Mouse (Mus musculus) CH12.LX (cell line): ENCODE data around the gene C8g. TPM values are rescaled to one million over a fixed set of nuclear protein-coding genes. Genes with fewer than 3 reads are reported as not detected.
A peak's percentile ranks its signal among the peaks of the same experiment; 100 is the strongest.

Experiments used
- DNase-seq: peaks from one replicate; pipeline ENCODE4 v3.0.0-alpha.2; 2013; ENCODE audit errors: extremely low read depth
- H3K27ac ChIP-seq: 2 replicates; pipeline ENCODE4 v1.5.1; 2012; ENCODE audit warnings: low read depth, mild to moderate bottlenecking, control low read depth, moderate library complexity; ENCODE audit not compliant: insufficient read depth
- H3K27me3 ChIP-seq: replicated peaks from 2 replicates; pipeline ENCODE3; 2012; ENCODE audit warnings: inconsistent platforms
- H3K36me3 ChIP-seq, 2 experiments: replicated peaks in 1 of 2; 2 replicates each; pipeline versions ENCODE3 to v1.6.1; 2012; ENCODE audit warnings: inconsistent platforms in 1 of 2, low read length in 1 of 2, mild to moderate bottlenecking in 1 of 2, mixed read lengths in 1 of 2, moderate library complexity in 1 of 2; ENCODE audit not compliant: control insufficient read depth in 1 of 2, insufficient read depth in 1 of 2
- H3K4me1 ChIP-seq, 2 experiments: 2 replicates each; pipeline ENCODE4 v1.6.1; 2012; ENCODE audit warnings: inconsistent platforms in 1 of 2, moderate library complexity in 1 of 2; ENCODE audit not compliant: insufficient read depth in 2 of 2, control insufficient read depth in 1 of 2
- H3K4me2 ChIP-seq: 2 replicates; pipeline ENCODE4 v1.6.1; 2012; ENCODE audit warnings: low read depth, mild to moderate bottlenecking, control low read depth; ENCODE audit not compliant: poor library complexity, insufficient read depth, severe bottlenecking
- H3K4me3 ChIP-seq, 3 experiments: fragments of 150-350 bp in 1 of 3; sonication (generic) in 1 of 3; replicated peaks in 1 of 3; 2 replicates each; pipeline versions ENCODE3 to v1.5.1; 2011 to 2012; ENCODE audit warnings: low read depth in 2 of 3, low read length in 2 of 3, mild to moderate bottlenecking in 2 of 3, moderate library complexity in 2 of 3, control low read depth in 1 of 3, improper control_type of control experiment in 1 of 3, inconsistent platforms in 1 of 3, mixed read lengths in 1 of 3; ENCODE audit not compliant: poor library complexity in 1 of 3
- H3K79me2 ChIP-seq: replicated peaks from 2 replicates; pipeline ENCODE4 v1.6.1; 2012; ENCODE audit warnings: mild to moderate bottlenecking, moderate library complexity; ENCODE audit not compliant: control insufficient read depth, poor library complexity, insufficient read depth, severe bottlenecking; ENCODE audit errors: extremely low read depth
- H3K9ac ChIP-seq: 2 replicates; pipeline ENCODE4 v1.6.1; 2012; ENCODE audit warnings: low read depth, mild to moderate bottlenecking, control low read depth, moderate library complexity; ENCODE audit not compliant: insufficient read depth
- H3K9me3 ChIP-seq: replicated peaks from 2 replicates; pipeline ENCODE3; 2012; ENCODE audit warnings: low read length, inconsistent platforms, mixed read lengths
- BHLHE40 ChIP-seq: IDR thresholded peaks from 2 replicates; pipeline ENCODE4 v1.6.1; 2011; ENCODE audit warnings: mild to moderate bottlenecking, low read depth, low read length, improper control_type of control experiment
- CHD2 ChIP-seq: IDR thresholded peaks from 2 replicates; pipeline ENCODE4 v1.6.1; 2011; ENCODE audit warnings: low read length, improper control_type of control experiment
- CTCF ChIP-seq, 2 experiments: IDR thresholded peaks in 1 of 2; conservative IDR thresholded peaks in 1 of 2; 2 replicates each; pipeline ENCODE4 v1.5.1; 2011 to 2012; ENCODE audit warnings: low read depth in 2 of 2, low read length in 2 of 2, improper control_type of control experiment in 1 of 2, inconsistent platforms in 1 of 2, mild to moderate bottlenecking in 1 of 2, moderate library complexity in 1 of 2
- E2F4 ChIP-seq: IDR thresholded peaks from 2 replicates; pipeline ENCODE4 v1.6.1; 2011; ENCODE audit warnings: low read depth, low read length, improper control_type of control experiment; ENCODE audit not compliant: insufficient replicate concordance
- ELF1 ChIP-seq: IDR thresholded peaks from 2 replicates; pipeline ENCODE4 v1.6.1; 2014; ENCODE audit warnings: low read depth, mild to moderate bottlenecking, inconsistent platforms, low read length, improper control_type of control experiment
- EP300 ChIP-seq: IDR thresholded peaks from 2 replicates; pipeline ENCODE4 v1.6.1; 2011; ENCODE audit warnings: low read length, improper control_type of control experiment
- ETS1 ChIP-seq: conservative IDR thresholded peaks from 2 replicates; pipeline ENCODE4 v1.6.1; 2012; ENCODE audit warnings: low read depth, mild to moderate bottlenecking, inconsistent platforms, low read length, improper control_type of control experiment, moderate library complexity
- GABPA ChIP-seq: IDR thresholded peaks from 2 replicates; pipeline ENCODE4 v1.6.1; 2012; ENCODE audit warnings: low read depth, low read length, improper control_type of control experiment, inconsistent platforms; ENCODE audit not compliant: insufficient replicate concordance
- HCFC1 ChIP-seq: IDR thresholded peaks from 2 replicates; pipeline ENCODE4 v1.6.1; 2012; ENCODE audit warnings: low read depth, mild to moderate bottlenecking, inconsistent platforms, low read length, improper control_type of control experiment
- IRF4 ChIP-seq: IDR thresholded peaks from 2 replicates; pipeline ENCODE4 v1.6.1; 2014; ENCODE audit warnings: low read depth, mild to moderate bottlenecking, inconsistent platforms, low read length, improper control_type of control experiment
- JUN ChIP-seq: IDR thresholded peaks from 2 replicates; pipeline ENCODE4 v1.6.1; 2011; ENCODE audit warnings: low read depth, mild to moderate bottlenecking, low read length, improper control_type of control experiment, moderate library complexity; ENCODE audit not compliant: insufficient read depth
- JUND ChIP-seq: conservative IDR thresholded peaks from 2 replicates; pipeline ENCODE4 v1.6.1; 2011; ENCODE audit warnings: low read depth, low read length, improper control_type of control experiment
- KAT2A ChIP-seq: IDR thresholded peaks from 2 replicates; pipeline ENCODE4 v1.6.1; 2012; ENCODE audit warnings: low read length, improper control_type of control experiment, inconsistent platforms; ENCODE audit not compliant: insufficient replicate concordance
- MAFK ChIP-seq: IDR thresholded peaks from 2 replicates; pipeline ENCODE4 v1.6.1; 2011; ENCODE audit warnings: low read length, improper control_type of control experiment; ENCODE audit not compliant: insufficient replicate concordance
- MAX ChIP-seq: IDR thresholded peaks from 2 replicates; pipeline ENCODE4 v1.6.1; 2011; ENCODE audit warnings: low read length, improper control_type of control experiment
- MAZ ChIP-seq: IDR thresholded peaks from 2 replicates; pipeline ENCODE4 v1.6.1; 2012; ENCODE audit warnings: low read depth, mild to moderate bottlenecking, inconsistent platforms, low read length, improper control_type of control experiment, moderate library complexity
- MEF2A ChIP-seq: IDR thresholded peaks from 2 replicates; pipeline ENCODE4 v1.6.1; 2014; ENCODE audit warnings: low read depth, mild to moderate bottlenecking, inconsistent platforms, low read length, improper control_type of control experiment, borderline replicate concordance
- MXI1 ChIP-seq: IDR thresholded peaks from 2 replicates; pipeline ENCODE4 v1.6.1; 2011; ENCODE audit warnings: mild to moderate bottlenecking, low read depth, low read length, improper control_type of control experiment
- MYC ChIP-seq: IDR thresholded peaks from 2 replicates; pipeline ENCODE4 v1.6.1; 2011; ENCODE audit warnings: low read depth, mild to moderate bottlenecking, improper control_type of control experiment, low read length
- NELFE ChIP-seq: IDR thresholded peaks from 2 replicates; pipeline ENCODE4 v1.6.1; 2011; ENCODE audit warnings: low read depth, low read length, improper control_type of control experiment
- NRF1 ChIP-seq: IDR thresholded peaks from 2 replicates; pipeline ENCODE4 v1.6.1; 2014; ENCODE audit warnings: low read depth, mild to moderate bottlenecking, inconsistent platforms, low read length, improper control_type of control experiment, moderate library complexity
- PAX5 ChIP-seq: IDR thresholded peaks from 2 replicates; pipeline ENCODE4 v1.6.1; 2012; ENCODE audit warnings: low read length, inconsistent platforms, mixed read lengths
- POLR2A ChIP-seq: IDR thresholded peaks from 2 replicates; pipeline ENCODE4 v1.6.1; 2011; ENCODE audit warnings: low read depth, mild to moderate bottlenecking, improper control_type of control experiment, low read length
- POLR2AphosphoS2 ChIP-seq: IDR thresholded peaks from 2 replicates; pipeline ENCODE4 v1.6.1; 2011; ENCODE audit warnings: low read depth, low read length, improper control_type of control experiment
- RAD21 ChIP-seq: IDR thresholded peaks from 2 replicates; pipeline ENCODE4 v1.6.1; 2011; ENCODE audit warnings: low read depth, mild to moderate bottlenecking, low read length, improper control_type of control experiment, moderate library complexity
- RCOR1 ChIP-seq: conservative IDR thresholded peaks from 2 replicates; pipeline ENCODE4 v1.6.1; 2012; ENCODE audit warnings: low read depth, mild to moderate bottlenecking, inconsistent platforms, low read length, improper control_type of control experiment
- SIN3A ChIP-seq: IDR thresholded peaks from 2 replicates; pipeline ENCODE4 v1.6.1; 2012; ENCODE audit warnings: low read length, improper control_type of control experiment, inconsistent platforms
- SMC3 ChIP-seq: IDR thresholded peaks from 2 replicates; pipeline ENCODE4 v1.6.1; 2011; ENCODE audit warnings: low read depth, low read length, improper control_type of control experiment
- TCF12 ChIP-seq: IDR thresholded peaks from 2 replicates; pipeline ENCODE4 v1.6.1; 2014; ENCODE audit warnings: low read depth, mild to moderate bottlenecking, inconsistent platforms, low read length, improper control_type of control experiment
- UBTF ChIP-seq: IDR thresholded peaks from 2 replicates; pipeline ENCODE4 v1.6.1; 2012; ENCODE audit warnings: low read depth, mild to moderate bottlenecking, inconsistent platforms, low read length, improper control_type of control experiment, moderate library complexity
- USF1 ChIP-seq: IDR thresholded peaks from 2 replicates; pipeline ENCODE4 v1.6.1; 2014; ENCODE audit warnings: low read depth, mild to moderate bottlenecking, inconsistent platforms, low read length, improper control_type of control experiment
- ZC3H11A ChIP-seq: IDR thresholded peaks from 2 replicates; pipeline ENCODE4 v1.6.1; 2012; ENCODE audit warnings: low read depth, mild to moderate bottlenecking, inconsistent platforms, low read length, improper control_type of control experiment
- dilution Hi-C: fragments of 300-500 bp; cut with MboI; formaldehyde crosslinking; loops from 2 replicates; pipeline ENCODE4 v1.14.3; 2020; ENCODE audit warnings: low sequenced_read_pairs; ENCODE audit not compliant: extremely low pct_unique_long_range_greater_than_20kb, extremely low pct_ligation_motif_present
- in situ Hi-C: fragments of 300-500 bp; cut with MboI; formaldehyde crosslinking; loops from 3 replicates; pipeline ENCODE4 v1.14.3; 2019; ENCODE audit warnings: low sequenced_read_pairs, low pct_ligation_motif_present, low pct_unique_long_range_greater_than_20kb, mixed read lengths
- polyA plus RNA-seq: library from polyadenylated mRNA; unstranded; fragments of >175 nt; gene quantifications from 2 replicates; pipeline ENCODE4 v1.2.1, GENCODE M21; 2012; ENCODE audit warnings: low read depth; ENCODE audit not compliant: insufficient read length
- total RNA-seq, 2 experiments: library from RNA; depleted of rRNA; stranded (reverse); fragments of 300-350 nt in 1 of 2; fragments of >200 nt in 1 of 2; gene quantifications; 2 replicates each; pipeline ENCODE4 v1.2.3; 2012 to 2014

Gene C8g
- total and polyA plus RNA-seq, 3 experiments, result 1.2 to 2.7 (median 1.7) TPM

- Histone ChIP-seq H3K27ac (no peak overlapping the region), H3K9ac (no peak overlapping the region), H3K36me3 (no peaks in the 10 kb centered on the region), H3K9me3 (peaks cover 14% of the 10 kb centered on the region), H3K4me2 (no peak overlapping the region), H3K27me3 (peaks cover 32% of the 10 kb centered on the region), H3K4me1 (no peaks in the 10 kb centered on the region), H3K79me2 (no peaks in the 10 kb centered on the region), H3K4me3 (no peak overlapping the region)
- in situ Hi-C loops (no loop called here), dilution Hi-C loops (no loop called here)
- no peak for DNase-seq
- TF ChIP-seq SIN3A, result no peak
- no peak for TF ChIP-seq RAD21
- TF ChIP-seq ELF1, result no peak
- TF ChIP-seq RCOR1, result no peak
- TF ChIP-seq BHLHE40, result no peak
- TF ChIP-seq USF1, result no peak
- TF ChIP-seq IRF4, result no peak
- TF ChIP-seq POLR2A, result no peak
- no peak for TF ChIP-seq CHD2
Observed at GRCm38 (mm10) chr2:25484901-25485647, 16.4 kb downstream of the C8g start.

- DNase-seq, result peak; percentile 69
- Histone ChIP-seq H3K4me3 (no peak overlapping the region), H3K79me2 (no peaks in the 10 kb centered on the region), H3K4me1 (no peaks in the 10 kb centered on the region), H3K4me2 (no peak overlapping the region), H3K9me3 (peaks cover 14% of the 10 kb centered on the region), H3K9ac (no peak overlapping the region), H3K27me3 (peaks cover 29% of the 10 kb centered on the region), H3K27ac (no peak overlapping the region), H3K36me3 (no peaks in the 10 kb centered on the region)
- in situ Hi-C loops, result no loop called here
- dilution Hi-C loops, result no loop called here
- 0 out of 2 replicates have a peak, but pooled peaks have one; percentile 24 for TF ChIP-seq MAZ
- no peak for TF ChIP-seq MAFK
- TF ChIP-seq CTCF (conservative IDR thresholded peaks at IDR 0.05 in 1 of 2, IDR thresholded peaks at IDR 0.05 in 1 of 2; ENCODE audit: low read depth in 2 of 2, low read length in 2 of 2), result peak; percentile 42 to 91; a peak in 3 of 4 replicates
- TF ChIP-seq HCFC1, result no peak; the same call in 1 of the 2 replicates
- TF ChIP-seq JUND, result no peak
- no peak for TF ChIP-seq TCF12
- TF ChIP-seq GABPA, result no peak
- TF ChIP-seq ETS1, result no peak
- no peak for TF ChIP-seq ELF1
- TF ChIP-seq BHLHE40, result no peak
- no peak for TF ChIP-seq EP300
- TF ChIP-seq JUN, result no peak
- no peak for TF ChIP-seq NELFE
- no peak for TF ChIP-seq E2F4
- TF ChIP-seq MYC, result no peak
- TF ChIP-seq USF1, result no peak
- TF ChIP-seq PAX5, result no peak
- TF ChIP-seq UBTF, result no peak
- no peak for TF ChIP-seq IRF4
- peak; percentile 48; the same call in 1 of the 2 replicates for TF ChIP-seq ZC3H11A
- no peak for TF ChIP-seq RCOR1
- no peak for TF ChIP-seq KAT2A
- TF ChIP-seq POLR2A, result no peak
- TF ChIP-seq SMC3, result peak; percentile 90
- no peak for TF ChIP-seq NRF1
- no peak for TF ChIP-seq SIN3A
- no peak for TF ChIP-seq CHD2
- TF ChIP-seq POLR2AphosphoS2, result no peak
- TF ChIP-seq MAX, result no peak
- no peak for TF ChIP-seq MXI1
- no peak for TF ChIP-seq MEF2A
Observed at GRCm38 (mm10) chr2:25482969-25483368, 18.6 kb downstream of the C8g start.
